Mouse (Mus musculus): Measurements from ENCODE around the gene C2cd2. TPM values are rescaled to one million over a fixed set of nuclear protein-coding genes. Genes with fewer than 3 reads are reported as not detected.

Gene C2cd2
- total RNA-seq, 2 experiments from 2014 or later = 9.8 to 17.7 TPM

DNA sequence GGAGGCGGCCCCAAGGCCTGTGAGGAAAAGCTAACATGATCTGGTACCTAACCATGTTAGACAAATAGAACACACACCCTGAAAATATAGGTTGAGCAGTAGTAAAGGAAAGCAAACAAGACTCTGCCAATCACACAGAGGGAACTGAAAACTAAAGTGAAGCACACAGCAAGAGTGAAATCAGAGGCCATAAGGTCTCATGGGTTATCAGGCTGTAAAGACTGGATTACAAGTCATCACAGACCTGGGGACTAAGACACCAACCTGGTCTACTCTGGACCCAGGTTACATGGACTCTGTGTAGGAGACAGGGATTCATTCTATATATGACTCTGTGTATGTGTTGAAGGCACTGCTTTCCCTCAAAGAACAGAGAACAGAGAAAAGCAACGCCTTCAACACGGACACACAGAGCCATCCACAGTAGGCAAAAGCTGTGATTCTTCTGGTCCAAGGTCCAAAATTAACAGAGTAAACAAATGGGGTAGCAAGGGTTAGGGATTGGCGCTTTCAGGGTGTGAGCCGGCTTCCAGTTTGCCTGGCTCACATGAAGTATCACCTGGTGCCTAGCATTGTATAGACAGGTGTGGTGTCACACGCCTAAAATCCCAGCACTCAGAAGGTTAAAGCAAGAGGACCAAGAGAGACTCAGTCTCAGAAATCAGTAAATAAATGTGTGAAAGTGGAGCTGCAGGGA is 138.9 kb downstream of the C2cd2 start:
- no peak for ATAC-seq (replicated peaks; ENCODE audit: poor library complexity)

DNA sequence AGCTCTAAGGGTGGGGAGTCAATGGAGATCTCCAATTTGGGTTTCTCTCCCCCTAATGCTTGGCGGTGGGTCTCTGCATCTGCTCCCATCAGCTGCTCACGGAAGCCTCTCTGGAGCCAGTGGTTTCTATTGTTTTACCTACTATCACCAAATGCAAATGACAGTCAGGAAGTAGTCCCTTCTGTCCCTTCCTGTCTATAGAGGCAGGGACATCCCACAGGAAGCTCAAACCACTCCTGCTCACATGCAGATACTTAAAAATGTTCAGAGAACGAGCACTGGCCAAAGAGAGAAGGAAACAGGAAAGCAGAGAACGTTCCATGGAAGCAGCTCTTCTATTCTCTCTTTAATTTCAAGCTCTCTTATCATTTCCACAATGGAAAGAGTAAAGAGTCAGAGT is 142.9 kb downstream of the C2cd2 start:
- no peak for ATAC-seq (replicated peaks; ENCODE audit: poor library complexity)

DNA sequence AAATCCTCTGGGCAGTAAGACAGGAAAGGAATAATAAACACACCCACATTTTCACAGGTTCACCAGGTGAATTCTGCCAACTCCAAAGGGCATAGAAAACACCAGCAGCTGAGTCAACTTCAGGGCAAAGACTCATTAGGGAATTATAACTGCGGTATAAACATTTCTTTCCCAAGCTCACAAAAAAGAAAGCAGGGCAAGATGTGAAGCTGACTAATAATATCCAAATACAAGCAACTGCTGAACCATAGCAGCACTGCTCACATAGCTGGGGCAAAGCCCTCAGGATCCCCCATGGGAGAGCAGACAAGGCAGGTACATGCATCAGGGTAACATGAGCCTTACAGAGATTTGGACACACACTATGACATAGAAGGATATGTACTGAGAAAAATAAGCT is 145.0 kb downstream of the C2cd2 start:
- no peak for ATAC-seq (replicated peaks; ENCODE audit: poor library complexity)

GRCm38 (mm10) chr16:97815269-97815668 is 147.1 kb downstream of the C2cd2 start:
- ATAC-seq (replicated peaks; ENCODE audit: poor library complexity) = no peak

DNA sequence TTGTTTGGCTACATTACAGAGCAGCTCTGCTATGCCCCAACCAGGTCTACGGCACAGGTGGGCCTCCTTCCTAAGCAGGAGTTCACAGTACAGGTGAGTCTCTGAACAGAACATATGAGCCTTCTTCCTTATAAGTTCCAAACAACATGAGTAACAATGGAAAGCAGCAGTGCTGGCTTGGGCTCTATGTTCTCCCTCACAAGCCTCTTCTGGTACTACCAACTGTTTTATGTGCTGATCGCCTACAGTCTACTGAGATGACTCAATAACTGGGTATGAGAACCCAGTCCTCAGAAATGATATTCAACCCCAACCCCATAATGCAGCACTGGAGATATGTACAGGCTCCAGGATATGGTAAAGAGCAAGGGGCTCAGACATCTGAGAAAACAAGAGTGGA is 148.3 kb downstream of the C2cd2 start:
- ATAC-seq (replicated peaks; ENCODE audit: poor library complexity) = no peak

- ATAC-seq (replicated peaks; ENCODE audit: poor library complexity) = no peak
Measured at GRCm38 (mm10) chr16:97808881-97809280, 153.5 kb downstream of the C2cd2 start.

- ATAC-seq (replicated peaks; ENCODE audit: poor library complexity) = no peak
Measured at GRCm38 (mm10) chr16:97805646-97806045, 156.8 kb downstream of the C2cd2 start.

Other genes starting within 250 kb of the C2cd2 start
- gene Ripk4, start 198.8 kb downstream of the C2cd2 start, total RNA-seq (2015) = not detected in 2 replicates
- under 0.01 TPM in 1 of 2 replicates, not detected in the other for gene Ripk4, start 198.8 kb downstream of the C2cd2 start, total RNA-seq (2017)
- gene Prdm15, start 110.7 kb downstream of the C2cd2 start, total RNA-seq (2015) = 6.6 and 10.9 TPM in 2 replicates
- gene Prdm15, start 110.7 kb downstream of the C2cd2 start, total RNA-seq (2017) = 10.0 and 11.1 TPM in 2 replicates
- 9.9 and 18.3 TPM in 2 replicates for gene Zbtb21, start within 50 bp of the C2cd2 start, total RNA-seq (2015)
- gene Zbtb21, start within 50 bp of the C2cd2 start, total RNA-seq (2017) = 12.0 and 16.8 TPM in 2 replicates
- gene B230307C23Rik, start 34.7 kb upstream of the C2cd2 start, total RNA-seq (2015) = 26.8 and 45.0 TPM in 2 replicates
- 66.4 and 152 TPM in 2 replicates for gene B230307C23Rik, start 34.7 kb upstream of the C2cd2 start, total RNA-seq (2017)
- gene A630089N07Rik, start 119.9 kb upstream of the C2cd2 start, total RNA-seq (2015) = 35.2 and 46.2 TPM in 2 replicates
- gene A630089N07Rik, start 119.9 kb upstream of the C2cd2 start, total RNA-seq (2017) = 36.1 and 50.0 TPM in 2 replicates